Mouse (Mus musculus) heart, adult 2 months (tissue): ENCODE data around the gene Slc12a6.

Experiments
- CTCF ChIP-seq: fragments of 200-600 bp; IDR thresholded peaks from 2 replicates; pipeline ENCODE4 v1.8.1; 2022; ENCODE audit warnings: antibody characterized with exemption, mild to moderate bottlenecking, moderate library complexity
- POLR2A ChIP-seq: fragments of 200-500 bp; IDR thresholded peaks from 2 replicates; pipeline ENCODE4 v1.6.1; 2011; ENCODE audit warnings: mild to moderate bottlenecking, low read depth, low read length, control low read depth; ENCODE audit not compliant: insufficient read depth

DNA sequence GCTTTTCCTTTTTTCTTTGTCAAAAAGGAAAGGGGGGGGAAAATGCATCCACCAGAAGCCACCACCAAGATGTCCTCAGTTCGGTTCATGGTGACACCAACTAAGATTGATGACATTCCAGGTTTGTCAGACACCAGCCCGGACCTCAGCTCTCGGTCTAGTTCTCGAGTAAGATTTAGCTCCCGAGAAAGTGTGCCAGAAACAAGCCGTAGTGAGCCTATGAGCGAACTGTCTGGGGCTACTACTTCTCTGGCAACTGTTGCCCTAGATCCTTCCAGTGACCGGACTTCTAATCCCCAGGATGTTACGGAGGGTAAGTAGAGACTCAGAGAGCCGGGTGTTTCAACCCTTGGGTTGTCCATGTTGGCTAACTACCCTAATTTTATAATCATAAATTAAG is 1.2 kb downstream of the Slc12a6 start:
- no peak for TF ChIP-seq POLR2A
- TF ChIP-seq CTCF: no peak
